9 mouse cellular contexts compared by ENCODE assay signal in the genomic region with DNA sequence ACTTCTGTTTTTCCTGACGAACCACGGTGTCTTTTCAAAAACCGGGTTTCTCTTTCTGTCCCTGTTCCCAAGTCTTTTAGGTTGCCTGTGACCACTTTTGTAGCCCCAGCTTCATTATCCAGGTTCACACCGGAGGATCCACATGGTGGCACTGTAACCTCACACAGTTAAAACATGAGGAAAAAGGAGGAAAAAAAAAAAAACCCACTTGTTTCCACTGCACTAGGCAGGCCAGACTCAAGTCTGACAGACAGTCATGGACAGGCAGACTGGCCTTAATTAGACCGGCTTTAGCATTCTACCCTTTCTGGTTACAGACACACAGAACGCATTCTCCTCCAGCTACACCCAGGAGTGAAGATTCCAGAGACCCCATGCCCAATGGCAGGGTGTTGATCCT. TPM values are rescaled to one million over a fixed set of nuclear protein-coding genes. Genes with fewer than 3 reads are reported as not detected.
DNase-seq lines count a peak whose midpoint lies in the region; ATAC-seq and TF ChIP-seq lines count a peak whose summit lies in the region.
"Had no signal": no experiment of that assay in that cellular context is flagged by ENCODE, and none has a peak within 500 bp of the region (broad histone marks: within the 10 kb centered on the region; RNA-seq: fewer than 3 reads in every experiment).

No protein-coding gene starts in this region.

- no peak for TF ChIP-seq POLR2A in cortical plate, adult 2 months (IDR thresholded peaks at IDR 0.05; ENCODE audit: extremely low read depth, insufficient read depth, low read length)

- H3K9ac ChIP-seq in kidney, embryonic 15.5 days, result no peak overlapping the region
- H3K9ac ChIP-seq in limb, embryonic 13.5 days, result no peak overlapping the region

- TF ChIP-seq CTCF in cortical plate, adult 2 months (IDR thresholded peaks at IDR 0.05; ENCODE audit: extremely low read depth, insufficient read depth, low read length), result peak; percentile 69

- 34% methylated on average over 6 of the region's 6 CpGs for WGBS in kidney, embryonic 15.5 days
- WGBS in limb, embryonic 13.5 days, result 24% methylated on average over 6 of the region's 6 CpGs

- H3K4me3 ChIP-seq in cortical plate, adult 2 months (ENCODE audit: insufficient read depth, low read length), result no peak overlapping the region
- no peak overlapping the region for H3K4me3 ChIP-seq in kidney, embryonic 15.5 days (replicated peaks)
- H3K4me3 ChIP-seq in limb, embryonic 13.5 days, result no peak overlapping the region

- DNase-seq in 416B (ENCODE audit: low read depth), result peak; percentile 79
- peak; percentile 43 to 87 for DNase-seq in adrenal gland, adult (ENCODE audit: inconsistent age in 2 of 2, low spot score in 1 of 2)
- DNase-seq in gastrocnemius, postnatal 36 days, result peak; percentile 20 to 47
- peak; percentile 38 for DNase-seq in neural tube, embryonic 10.5 days (ENCODE audit: extremely low spot score, low spot score)
- peak; percentile 9 to 43 for DNase-seq in thymus, postnatal 10 days (ENCODE audit: low spot score in 2 of 2)

- no peak overlapping the region for H3K4me2 ChIP-seq in kidney, embryonic 15.5 days
- no peak overlapping the region for H3K4me2 ChIP-seq in limb, embryonic 13.5 days (replicated peaks)

- H3K9me3 ChIP-seq in kidney, embryonic 15.5 days (replicated peaks), result no peaks in the 10 kb centered on the region
- H3K9me3 ChIP-seq in limb, embryonic 13.5 days, result no peaks in the 10 kb centered on the region

- no peaks in the 10 kb centered on the region for H3K36me3 ChIP-seq in kidney, embryonic 15.5 days
- no peaks in the 10 kb centered on the region for H3K36me3 ChIP-seq in limb, embryonic 13.5 days

- H3K4me1 ChIP-seq in cortical plate, adult 2 months (ENCODE audit: control insufficient read depth, insufficient read depth, low read length), result peaks cover 1% of the 10 kb centered on the region; the same call in 1 of the 2 replicates
- no peaks in the 10 kb centered on the region; the same call in 1 of the 2 replicates for H3K4me1 ChIP-seq in kidney, embryonic 15.5 days
- H3K4me1 ChIP-seq in limb, embryonic 13.5 days, result no peaks in the 10 kb centered on the region

- no peak overlapping the region for H3K27ac ChIP-seq in cortical plate, adult 2 months (ENCODE audit: insufficient read depth, low read length)
- no peak overlapping the region for H3K27ac ChIP-seq in kidney, embryonic 15.5 days
- H3K27ac ChIP-seq in limb, embryonic 13.5 days, result no peak overlapping the region

- H3K27me3 ChIP-seq in kidney, embryonic 15.5 days, result no peaks in the 10 kb centered on the region
- no peaks in the 10 kb centered on the region for H3K27me3 ChIP-seq in limb, embryonic 13.5 days

- intact Hi-C loops in gastrocnemius, postnatal 36 days (cut with DNase I), result loop anchor here (5.0 kb wide), 3 partner anchors 80 to 1210 kb away; no protein-coding TSS in a partner anchor

- peak; percentile 69 for ATAC-seq in kidney, embryonic 15.5 days (replicated peaks; ENCODE audit: low FRiP score)
- ATAC-seq in limb, embryonic 13.5 days (ENCODE audit: low FRiP score, low read depth), result peak; percentile 79

RNA-seq across cellular contexts. Expression of gene Gm5426, which starts 4.2 kb away (rescaled TPM):
- not detected in 2 replicates for polyA plus RNA-seq in cortical plate, adult 2 months (2012; rRNA removed)
- not detected for total RNA-seq in gastrocnemius, postnatal 36 days (2021)
- polyA plus RNA-seq in kidney, embryonic 15.5 days (2015; fragmentation: Nextera tagmentation; extraction: Ambion mirVana), result not detected in 2 replicates
- polyA plus RNA-seq in limb, embryonic 13.5 days (2015; fragmentation: Nextera tagmentation; extraction: Ambion mirVana), result not detected in 2 replicates
- polyA plus RNA-seq: small intestine, adult 2 months had no signal

Comparison
In these comparisons a context has a peak if more than half of its experiments do, and no peak if none do; other contexts are left out.
1. DNase-seq: peak in every context shown above with its lines; median percentile 79 in 416B; 65 in adrenal gland, adult; 38 in neural tube, embryonic 10.5 days; 34 in gastrocnemius, postnatal 36 days; 26 in thymus, postnatal 10 days.